Mouse (Mus musculus): ENCODE results near the gene Ndufb3.
"Not testable (repeated sequence)": the region's sequence is repeated elsewhere in the genome, so short reads cannot be mapped to it uniquely, and the experiment has no call there.

Gene Ndufb3

GRCm38 (mm10) chr1:58586171-58586997 lies at the start of gene Ndufb3, which contains the start of gene Fam126b:
Gene Ndufb3, plus strand, starts transcription at chr1:58586384.
Gene Fam126b, minus strand, starts transcription at chr1:58586323.
- DNase-seq (ENCODE audit: low spot score) = peak; percentile 81

DNA sequence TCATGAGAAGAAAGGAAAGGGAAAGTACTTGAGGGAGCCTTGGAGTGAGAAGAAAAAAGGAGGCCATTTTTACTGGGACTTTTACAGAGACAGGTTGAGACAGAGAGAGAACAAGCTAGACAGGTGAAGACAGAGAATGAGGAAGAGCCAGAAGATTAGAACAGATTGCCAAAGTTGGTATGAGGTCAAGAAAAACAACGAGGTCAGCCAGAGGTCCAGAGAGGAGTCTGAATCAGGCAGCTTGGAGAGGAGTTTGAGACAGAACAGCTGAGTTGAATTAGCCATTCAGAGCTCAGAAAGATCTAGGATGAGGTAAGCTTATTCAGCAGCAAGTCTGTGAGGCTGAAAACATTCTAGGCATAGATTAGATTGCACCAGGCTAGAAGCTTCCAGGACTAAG lies 44.8 kb upstream of the Ndufb3 start:
- no peak for DNase-seq (ENCODE audit: low spot score)

- DNase-seq (ENCODE audit: low spot score) = not testable (repeated sequence)
Observed at GRCm38 (mm10) chr1:58560370-58560769, 25.8 kb upstream of the Ndufb3 start.

- peak; percentile 12 for DNase-seq (ENCODE audit: low spot score)
Observed at GRCm38 (mm10) chr1:58562455-58562854, 23.7 kb upstream of the Ndufb3 start.

DNA sequence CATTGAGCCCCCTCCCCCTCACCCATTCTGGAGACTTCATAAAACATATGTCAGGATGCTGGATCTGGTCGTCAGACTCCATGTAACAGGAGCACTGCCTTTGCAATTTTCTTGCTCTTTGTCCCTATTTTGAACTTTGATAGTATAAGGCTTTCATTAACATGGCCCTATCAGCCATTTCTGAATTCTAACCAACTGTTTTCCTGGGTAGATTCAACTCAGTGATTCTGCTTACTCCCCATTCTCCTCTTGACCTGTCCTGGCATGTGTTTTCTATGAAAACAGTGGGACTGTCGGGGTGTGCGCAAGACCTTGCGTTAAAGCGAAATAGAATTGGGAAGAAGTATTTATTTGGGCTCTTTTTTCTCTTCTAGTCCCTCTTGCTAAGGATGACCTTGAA lies 21.2 kb upstream of the Ndufb3 start:
- no peak for DNase-seq (ENCODE audit: low spot score)

DNA sequence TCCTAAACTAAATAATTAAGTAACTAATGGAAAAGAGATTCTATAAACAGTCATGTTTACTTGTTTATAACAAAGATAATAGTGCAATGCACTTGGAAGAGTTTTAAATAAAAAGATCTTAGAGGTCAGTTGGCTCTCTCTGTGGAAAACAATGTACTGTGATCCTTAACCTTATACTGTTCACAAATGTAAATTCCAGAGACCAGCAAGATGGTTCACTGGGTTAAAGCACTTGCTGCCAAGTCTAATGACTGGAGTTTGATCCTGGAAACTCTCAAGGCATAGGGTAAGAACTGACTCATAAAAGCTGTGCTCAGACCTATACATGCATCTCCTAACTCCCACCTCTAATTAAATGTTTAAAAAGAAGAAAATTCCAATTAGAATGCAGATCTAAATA lies 19.6 kb upstream of the Ndufb3 start:
- DNase-seq (ENCODE audit: low spot score) = no peak

GRCm38 (mm10) chr1:58568456-58569130 lies 17.6 kb upstream of the Ndufb3 start:
- no peak for DNase-seq (ENCODE audit: low spot score)

GRCm38 (mm10) chr1:58570437-58570836 lies 15.7 kb upstream of the Ndufb3 start:
- DNase-seq (ENCODE audit: low spot score) = no peak

DNA sequence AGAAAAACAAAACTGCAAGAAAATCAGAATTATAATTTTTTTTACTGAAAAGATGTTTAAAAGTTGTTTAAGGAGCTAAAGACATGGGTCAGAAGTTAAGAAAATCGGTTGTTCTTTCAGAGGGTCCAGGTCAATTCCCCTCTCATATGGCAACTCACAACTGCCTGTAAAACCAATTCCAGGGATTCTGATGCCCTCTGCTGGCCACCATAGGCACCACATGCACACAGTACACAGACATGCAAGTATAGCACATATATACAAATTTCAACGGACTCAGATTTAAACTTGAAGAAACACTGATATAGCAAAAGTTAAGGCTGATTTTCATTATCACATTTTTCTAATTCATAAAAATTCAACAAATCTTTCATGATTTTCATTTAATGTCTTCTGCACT lies 7.0 kb upstream of the Ndufb3 start:
- DNase-seq (ENCODE audit: low spot score) = no peak

DNA sequence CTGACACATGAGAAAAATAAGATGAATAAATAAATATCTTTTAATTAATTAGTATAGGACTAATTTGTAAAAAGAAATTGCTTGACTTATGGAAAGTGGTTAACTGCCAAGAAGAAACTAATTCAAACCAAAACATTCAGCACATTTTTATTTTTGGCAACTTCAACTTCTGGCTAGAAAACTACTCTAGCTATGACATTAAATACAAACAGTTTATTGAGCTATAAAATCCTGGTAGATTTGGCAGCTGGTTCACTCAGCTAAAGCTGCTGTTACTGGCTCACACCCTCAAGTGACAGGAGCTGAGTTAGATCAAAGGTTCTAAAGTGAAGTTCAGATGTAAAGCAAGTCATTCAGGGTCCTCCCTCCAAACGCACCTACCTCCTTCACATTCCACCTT lies 3.6 kb upstream of the Ndufb3 start:
- no peak for DNase-seq (ENCODE audit: low spot score)

- no peak for DNase-seq (ENCODE audit: low spot score)
Observed at GRCm38 (mm10) chr1:58584271-58584670, 1.9 kb upstream of the Ndufb3 start.

DNA sequence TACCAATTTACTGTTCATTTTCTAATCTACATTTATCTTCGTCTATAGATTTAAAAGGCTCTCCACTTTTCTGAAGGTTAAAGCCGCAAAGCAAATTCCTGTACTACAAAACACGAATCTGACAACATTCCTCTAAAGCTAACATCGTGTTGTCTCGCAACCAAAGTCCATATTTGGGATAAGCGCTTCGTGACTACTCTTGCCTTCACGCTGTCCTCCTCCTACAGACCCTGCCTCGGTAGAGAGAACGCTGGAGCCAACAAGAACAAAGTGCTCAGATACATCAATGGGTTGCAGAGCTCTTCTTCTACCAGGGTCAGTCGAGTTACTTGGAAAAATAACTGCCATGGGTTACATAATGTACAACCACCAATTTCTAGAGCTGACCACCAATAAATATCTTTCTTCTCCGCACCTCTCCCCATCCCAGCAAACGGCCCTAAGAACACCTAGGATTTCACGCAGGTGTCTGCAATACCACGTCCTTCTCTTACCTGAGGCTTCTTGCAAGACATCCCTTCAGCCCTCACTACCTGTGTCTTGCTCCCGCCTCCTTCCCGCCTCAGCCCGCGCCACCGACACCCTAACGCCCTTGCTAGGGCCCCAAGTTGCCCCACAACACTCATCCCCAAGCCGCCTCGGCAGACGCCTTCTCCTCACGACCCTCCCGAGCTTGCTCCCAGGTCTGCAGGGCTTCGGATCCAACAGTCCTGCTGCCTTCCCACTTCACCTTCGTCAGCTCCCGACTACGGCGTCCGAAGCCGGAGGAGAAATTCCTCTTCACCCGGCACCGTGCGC lies 612 bp upstream of the Ndufb3 start:
- no peak for DNase-seq (ENCODE audit: low spot score)

- DNase-seq (ENCODE audit: low spot score) = no peak
Observed at GRCm38 (mm10) chr1:58587491-58587890, 1.3 kb downstream of the Ndufb3 start.

DNA sequence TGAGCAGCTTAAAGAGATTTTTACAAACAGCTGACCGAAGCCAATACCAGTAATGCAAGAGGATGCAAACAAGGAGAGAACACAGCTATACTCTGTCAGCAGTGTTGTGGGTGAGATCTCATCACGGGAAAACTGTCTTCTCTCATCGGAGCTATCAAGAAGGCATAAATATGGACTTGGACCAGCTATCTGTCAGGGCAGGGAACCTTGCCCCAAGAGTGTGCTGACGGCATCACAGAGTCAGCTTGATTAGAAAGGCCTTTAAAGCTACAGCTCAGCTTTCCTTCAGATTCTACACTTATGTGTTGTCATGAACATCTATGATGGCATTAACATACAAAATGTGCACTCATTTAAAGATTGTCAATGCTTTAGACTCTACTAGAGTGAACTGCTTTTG lies 16.5 kb downstream of the Ndufb3 start:
- no peak for DNase-seq (ENCODE audit: low spot score)

GRCm38 (mm10) chr1:58603738-58604137 lies 17.6 kb downstream of the Ndufb3 start:
- no peak for DNase-seq (ENCODE audit: low spot score)

- DNase-seq (ENCODE audit: low spot score) = not testable (repeated sequence)
Observed at GRCm38 (mm10) chr1:58609591-58609990, 23.4 kb downstream of the Ndufb3 start.

GRCm38 (mm10) chr1:58610166-58610565 lies 24.0 kb downstream of the Ndufb3 start:
- no peak for DNase-seq (ENCODE audit: low spot score)

DNA sequence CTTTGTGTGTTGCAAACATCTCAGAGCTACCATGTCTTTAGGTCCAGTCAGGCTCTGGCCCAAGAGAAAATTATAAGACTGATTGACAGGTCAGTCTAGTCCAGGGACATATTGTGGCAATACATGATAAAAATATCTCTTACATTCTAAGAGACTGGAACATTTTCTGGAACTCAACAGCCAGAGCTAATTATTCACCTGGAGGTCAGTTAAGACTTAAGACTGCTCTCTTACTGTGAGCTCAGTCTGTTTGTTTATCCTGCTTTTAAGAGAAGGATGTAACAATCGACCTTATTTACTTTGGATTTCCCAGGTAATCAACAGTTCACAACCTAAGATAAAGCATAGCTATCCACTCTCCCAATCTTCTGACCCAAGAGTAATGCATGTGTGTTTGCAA lies 24.4 kb downstream of the Ndufb3 start:
- no peak for DNase-seq (ENCODE audit: low spot score)

- peak; percentile 19 for DNase-seq (ENCODE audit: low spot score)
Observed at GRCm38 (mm10) chr1:58613786-58614185, 27.6 kb downstream of the Ndufb3 start.

DNA sequence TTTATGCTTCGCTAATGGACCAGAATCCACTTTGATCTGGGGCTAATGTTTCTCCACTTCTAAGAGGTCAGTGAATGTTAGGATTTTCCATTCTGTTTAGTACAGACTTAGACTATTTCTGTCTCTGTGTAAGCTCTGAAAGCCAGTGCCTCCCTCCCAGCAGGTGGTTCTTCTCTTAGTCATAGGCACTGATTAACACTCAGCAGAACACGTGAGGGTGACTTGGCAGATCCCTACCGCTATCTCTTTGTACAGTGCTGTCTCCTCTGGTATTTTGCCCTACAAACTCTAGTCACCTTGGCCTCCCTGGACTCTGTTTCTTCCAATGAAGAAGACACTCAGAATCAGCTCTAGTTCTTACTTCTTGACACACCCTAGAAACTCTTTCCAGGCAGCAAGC lies 28.2 kb downstream of the Ndufb3 start:
- DNase-seq (ENCODE audit: low spot score) = no peak

DNA sequence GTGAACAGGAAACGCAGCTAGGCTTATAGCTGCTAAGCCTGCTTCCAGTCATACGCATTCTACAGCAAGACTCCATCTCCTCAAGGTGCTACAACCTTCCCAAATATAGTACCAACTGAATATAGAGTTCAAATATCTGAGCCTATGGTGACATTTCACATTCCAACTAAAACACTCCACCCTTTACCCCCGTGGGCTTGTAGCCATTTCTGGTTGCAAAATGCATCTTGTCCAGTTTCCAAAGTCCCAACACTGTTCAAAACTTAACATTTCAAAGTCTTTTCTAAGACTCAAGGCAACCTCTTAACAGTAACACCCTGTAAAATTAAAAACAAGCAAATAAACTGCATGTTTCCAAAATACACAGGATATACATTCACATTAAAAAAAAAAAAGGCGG lies 29.0 kb downstream of the Ndufb3 start:
- no peak for DNase-seq (ENCODE audit: low spot score)

DNA sequence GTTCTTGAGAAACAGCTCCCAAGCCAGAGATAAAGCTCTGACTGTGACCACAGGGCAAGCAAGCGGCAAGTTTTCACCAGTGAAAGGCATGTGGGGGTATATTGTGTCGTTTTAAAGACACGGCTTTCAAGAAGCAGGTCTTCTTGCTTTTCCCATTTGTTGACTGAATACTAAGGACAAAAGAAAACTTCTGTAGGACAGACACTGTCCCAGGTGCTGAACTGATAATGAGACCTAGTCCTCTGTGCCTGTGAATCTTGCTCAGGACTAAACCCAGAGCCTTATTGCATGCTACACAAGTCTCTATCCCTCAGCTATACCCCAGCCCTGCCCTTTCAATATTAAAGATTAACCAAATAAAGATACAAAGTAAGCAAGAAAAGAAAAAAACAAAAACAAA lies 30.0 kb downstream of the Ndufb3 start:
- DNase-seq (ENCODE audit: low spot score) = no peak

- no peak for DNase-seq (ENCODE audit: low spot score)
Observed at GRCm38 (mm10) chr1:58617076-58617475, 30.9 kb downstream of the Ndufb3 start.
